Mouse (Mus musculus): ENCODE data around the gene Gm10663.

Gm10663 gene

GRCm38 (mm10) chr8:65074733-65075132 is at the start of gene Gm10663:
Gene Gm10663, plus strand, starts transcription at chr8:65075033.
- DNase-seq (ENCODE audit: low spot score in 2 of 2): no peak

DNA sequence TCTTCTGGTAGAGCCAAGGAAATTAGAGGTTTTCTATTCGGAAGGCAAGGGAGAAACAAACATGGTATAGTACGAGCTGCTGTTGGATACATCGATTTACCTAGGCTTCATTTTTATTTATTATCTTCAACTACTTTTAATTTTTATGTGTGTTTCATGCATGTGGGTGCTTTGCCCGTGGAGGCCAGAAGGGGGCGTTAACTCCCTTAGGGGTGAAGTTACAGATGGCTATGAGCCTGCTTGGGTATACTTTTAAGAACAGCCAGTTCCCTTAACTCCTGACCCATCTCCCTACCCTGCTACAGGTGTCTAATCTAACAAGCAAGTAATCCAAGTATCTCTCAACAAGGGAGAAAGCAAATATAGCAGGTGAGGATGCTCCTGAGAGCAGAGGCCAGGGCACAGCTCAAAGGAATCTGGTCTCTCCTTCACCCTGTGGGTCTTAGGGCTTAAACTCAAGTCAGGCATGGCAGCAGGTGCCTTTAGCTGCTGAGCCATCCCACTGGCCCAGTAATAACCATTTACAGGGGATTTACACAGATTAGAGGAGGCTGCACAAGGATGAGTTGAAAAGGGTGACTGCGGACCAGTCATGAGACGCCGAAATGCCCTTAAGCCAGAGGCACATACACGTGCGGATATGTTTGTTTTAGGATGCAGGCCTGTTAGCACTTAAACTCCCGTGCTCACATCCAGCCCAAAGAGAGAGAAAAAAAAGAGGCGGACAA is 45.7 kb upstream of the Gm10663 start:
- DNase-seq (ENCODE audit: low spot score in 2 of 2): no peak

- no peak for DNase-seq (ENCODE audit: low spot score in 2 of 2)
Observed at GRCm38 (mm10) chr8:65029776-65030175, 45.1 kb upstream of the Gm10663 start.

DNA sequence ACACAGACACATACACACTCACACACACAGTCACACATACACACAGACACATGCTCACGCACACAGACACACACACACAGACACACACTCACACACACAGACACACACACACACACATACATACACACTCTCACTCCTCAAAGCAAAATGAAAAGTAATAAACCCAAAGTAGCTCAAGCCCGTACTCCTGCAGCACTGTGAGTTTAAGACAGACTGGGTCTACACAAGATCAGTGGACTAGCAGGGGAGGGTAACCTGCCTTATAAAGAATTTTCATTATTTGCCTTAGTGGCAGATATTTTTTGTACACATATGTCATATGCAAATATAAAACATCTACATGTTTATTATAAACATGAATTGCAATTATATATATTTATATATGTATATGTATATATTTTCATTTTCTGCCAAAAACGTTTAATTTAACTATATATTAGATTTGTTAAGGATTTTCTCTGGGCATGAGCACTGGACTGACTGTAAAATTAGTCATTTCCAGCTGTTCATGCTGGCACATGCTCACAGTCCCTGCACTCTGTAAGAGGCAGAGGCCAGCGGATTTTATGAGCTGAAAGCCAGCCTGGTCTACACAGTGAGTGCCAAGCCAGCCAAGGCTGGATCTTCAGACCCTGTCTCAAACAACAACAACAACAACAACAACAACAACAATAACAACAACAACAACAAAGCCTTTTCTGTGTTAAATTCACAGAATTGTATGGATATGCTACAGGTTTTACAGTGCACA is 43.9 kb upstream of the Gm10663 start:
- DNase-seq (ENCODE audit: low spot score in 2 of 2): no peak

DNA sequence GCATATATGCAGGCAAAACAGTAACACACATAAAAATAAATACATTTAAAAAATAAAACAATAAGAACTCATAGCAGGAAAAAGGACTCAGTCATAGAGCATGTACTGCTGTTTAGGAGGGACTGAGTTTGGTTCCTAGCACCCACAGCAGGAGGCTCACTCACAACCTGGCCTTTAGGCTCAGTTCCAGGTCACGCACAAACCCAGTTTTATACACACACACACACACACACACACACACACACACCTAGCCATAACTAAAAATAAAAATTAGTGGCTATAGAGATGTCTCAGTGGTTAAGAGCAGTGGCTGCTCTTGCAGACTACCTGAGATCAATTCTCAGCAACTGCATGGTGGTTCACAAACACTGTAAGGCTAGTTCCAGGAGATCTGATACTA is 42.7 kb upstream of the Gm10663 start:
- no peak for DNase-seq (ENCODE audit: low spot score in 2 of 2)

DNA sequence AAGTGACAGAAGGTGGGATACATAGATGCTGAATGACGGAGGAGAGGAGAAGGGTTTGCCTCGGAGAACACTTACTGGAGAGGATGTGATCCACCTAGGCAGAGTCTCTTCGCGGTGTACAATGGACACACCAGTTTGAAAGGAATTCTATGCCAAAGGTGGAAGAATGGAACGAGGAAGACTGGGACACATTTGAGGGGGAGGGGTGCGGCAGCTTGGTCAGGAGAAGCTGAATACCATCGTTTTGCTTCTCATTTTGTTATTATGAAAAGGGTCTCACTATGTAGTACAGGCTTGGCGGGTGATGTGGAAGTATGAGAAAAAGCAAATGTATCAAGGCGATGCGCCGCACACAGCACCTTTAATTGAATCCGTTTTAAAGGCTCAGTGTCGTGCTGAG is 41.8 kb upstream of the Gm10663 start:
- DNase-seq (ENCODE audit: low spot score in 2 of 2): no peak

DNA sequence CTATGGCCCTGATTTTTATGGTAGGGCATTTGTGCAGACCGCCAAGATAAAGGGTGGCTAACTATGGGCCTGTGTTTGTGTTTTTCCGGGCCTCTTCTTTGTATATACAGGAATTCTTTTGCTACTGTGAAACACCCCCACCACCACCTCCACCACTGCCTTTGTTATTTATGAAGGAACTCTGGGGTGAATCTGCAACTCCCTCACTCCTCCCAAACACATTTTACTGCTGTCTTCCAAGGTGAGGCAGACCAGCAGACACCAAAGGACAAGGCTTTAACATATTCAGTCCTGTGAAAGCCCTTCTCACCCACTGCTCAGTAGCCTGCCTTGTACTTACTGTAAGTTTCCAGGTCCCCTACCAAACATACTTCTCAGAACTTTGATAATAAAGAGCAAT is 40.7 kb upstream of the Gm10663 start:
- no peak for DNase-seq (ENCODE audit: low spot score in 2 of 2)

DNA sequence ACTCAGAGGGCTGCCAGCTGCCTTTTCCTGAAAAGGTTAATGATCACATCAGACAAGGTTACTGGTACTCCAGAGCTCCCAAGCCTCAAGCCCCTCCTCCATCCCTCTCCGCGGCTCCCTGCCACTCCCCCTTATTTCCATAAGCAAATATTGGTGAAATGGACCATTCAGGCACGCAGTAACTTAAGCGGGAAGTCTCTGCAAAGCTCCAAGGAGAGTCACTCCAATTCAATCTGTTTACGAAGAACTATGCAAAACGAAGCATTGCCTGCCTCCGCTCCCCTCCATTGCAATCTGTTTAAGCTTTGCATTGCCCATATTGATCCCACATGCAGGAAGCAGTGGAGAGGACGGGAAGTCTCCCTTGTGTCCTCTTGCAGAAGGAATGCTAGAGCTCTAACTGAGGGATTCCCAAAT is 37.7 kb upstream of the Gm10663 start, which contains the start of gene Apela:
Apela (minus strand) TSS at position 220 of the 417 bp plus-strand sequence.
- DNase-seq (ENCODE audit: low spot score in 2 of 2): peak in 1 of 2 experiments; percentile 6

DNA sequence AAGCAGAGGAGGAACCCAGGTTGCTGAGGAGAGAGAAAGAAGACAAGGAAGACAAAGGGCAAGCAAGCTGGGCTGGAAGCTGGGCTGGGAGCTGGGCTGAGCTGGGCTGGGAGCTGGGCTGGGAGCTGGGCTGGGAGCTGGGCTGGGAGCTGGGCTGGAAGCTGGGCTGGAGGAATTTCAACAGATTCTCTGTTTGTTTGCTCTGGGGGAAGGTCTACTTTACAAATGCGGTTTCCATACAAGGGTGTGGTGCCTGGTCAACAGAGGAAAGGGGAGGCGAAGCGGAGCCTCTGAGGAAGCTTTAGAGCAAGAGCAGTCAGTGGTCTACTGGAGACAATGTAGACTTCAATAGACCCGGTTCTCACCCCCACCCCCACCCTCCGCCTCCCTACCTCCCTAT is 28.3 kb upstream of the Gm10663 start:
- DNase-seq (ENCODE audit: low spot score in 2 of 2): no peak

GRCm38 (mm10) chr8:65047193-65047592 is 27.6 kb upstream of the Gm10663 start:
- no peak for DNase-seq (ENCODE audit: low spot score in 2 of 2)

- no peak for DNase-seq (ENCODE audit: low spot score in 2 of 2)
Observed at GRCm38 (mm10) chr8:65047801-65048200, 27.0 kb upstream of the Gm10663 start.

DNA sequence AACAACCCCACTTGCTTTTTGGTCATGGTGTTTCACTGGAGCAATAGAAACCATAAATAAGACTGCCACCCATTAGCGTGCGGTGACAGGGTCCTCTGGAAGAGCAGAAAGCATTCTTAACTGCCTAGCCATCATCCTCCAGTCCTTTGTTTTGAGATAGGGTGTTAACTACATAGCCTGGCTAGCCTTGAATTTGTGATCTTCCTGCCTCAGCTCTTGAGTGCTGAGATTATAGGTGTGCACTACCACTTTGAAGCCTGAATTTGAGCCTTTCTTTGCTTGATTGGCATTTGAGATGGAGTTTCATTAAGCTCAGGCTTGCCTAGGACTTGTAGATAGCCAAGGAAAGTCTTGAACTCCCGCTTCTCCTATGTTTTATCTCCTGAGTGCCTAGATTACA is 21.3 kb upstream of the Gm10663 start:
- DNase-seq (ENCODE audit: low spot score in 2 of 2): no peak

GRCm38 (mm10) chr8:65053968-65054367 is 20.9 kb upstream of the Gm10663 start:
- DNase-seq (ENCODE audit: low spot score in 2 of 2): no peak

DNA sequence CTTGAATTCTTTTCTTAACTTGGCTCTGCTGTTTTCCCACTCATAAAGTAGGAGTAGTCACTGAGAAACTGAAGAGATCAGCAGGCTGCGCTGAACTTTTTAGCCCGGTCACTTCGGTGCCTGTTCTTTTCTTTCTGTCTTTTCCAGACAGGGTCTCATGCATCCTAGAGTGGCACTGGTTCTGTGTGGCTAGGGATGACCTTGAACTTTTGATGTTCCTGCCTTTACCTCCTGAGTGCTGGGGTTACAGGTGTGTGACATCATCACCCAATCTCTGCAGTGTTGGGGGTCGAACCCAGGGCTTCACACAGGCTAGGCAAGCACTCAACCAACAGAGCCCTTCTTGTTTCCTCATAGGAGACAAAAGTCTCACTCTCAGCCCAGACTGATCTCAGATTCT is 18.1 kb upstream of the Gm10663 start:
- no peak for DNase-seq (ENCODE audit: low spot score in 2 of 2)

GRCm38 (mm10) chr8:65062195-65062594 is 12.6 kb upstream of the Gm10663 start:
- DNase-seq (ENCODE audit: low spot score in 2 of 2): no peak

DNA sequence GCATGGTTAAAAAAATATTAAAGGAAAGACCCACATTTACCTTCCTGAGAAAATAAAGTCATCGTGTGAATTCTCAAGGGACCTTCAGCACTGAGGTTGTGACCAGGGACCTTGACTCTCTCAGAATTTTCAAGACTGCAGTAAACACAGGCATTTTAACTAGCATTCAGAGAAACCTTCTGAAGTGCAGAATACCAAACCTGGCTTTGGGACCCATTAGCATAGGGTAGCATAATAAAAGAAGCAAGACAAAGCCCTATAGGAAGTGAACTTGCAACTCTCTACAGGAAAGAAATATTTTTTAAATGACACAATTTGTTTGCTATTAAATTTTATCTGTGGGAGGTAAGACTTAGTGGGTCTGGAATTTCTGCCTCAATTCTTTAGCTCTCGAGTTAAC is 10.8 kb upstream of the Gm10663 start:
- DNase-seq (ENCODE audit: low spot score in 2 of 2): no peak

GRCm38 (mm10) chr8:65065622-65066021 is 9.2 kb upstream of the Gm10663 start:
- no peak for DNase-seq (ENCODE audit: low spot score in 2 of 2)

- DNase-seq (ENCODE audit: low spot score in 2 of 2): no peak
Observed at GRCm38 (mm10) chr8:65067031-65067430, 7.8 kb upstream of the Gm10663 start.

- DNase-seq (ENCODE audit: low spot score in 2 of 2): no peak
Observed at GRCm38 (mm10) chr8:65067694-65068472, 7.0 kb upstream of the Gm10663 start.

DNA sequence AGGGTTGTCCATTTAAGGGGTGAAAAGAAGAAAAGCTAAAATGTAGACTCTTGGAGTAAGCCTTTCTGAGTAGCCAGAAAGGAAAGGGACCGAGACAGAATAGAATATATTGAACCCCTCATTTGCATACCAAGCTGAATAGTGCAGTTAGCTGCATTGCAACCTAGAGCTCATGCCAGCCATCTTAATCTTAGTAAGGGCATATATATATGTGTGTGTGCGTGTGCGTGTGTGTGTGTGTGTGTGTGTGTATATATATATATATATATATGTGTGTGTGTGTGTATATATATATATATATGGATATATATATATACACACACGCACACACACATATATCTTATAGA is 6.4 kb upstream of the Gm10663 start:
- no peak for DNase-seq (ENCODE audit: low spot score in 2 of 2)

- DNase-seq (ENCODE audit: low spot score in 2 of 2): no peak
Observed at GRCm38 (mm10) chr8:65070996-65071395, 3.8 kb upstream of the Gm10663 start.

- no peak for DNase-seq (ENCODE audit: low spot score in 2 of 2)
Observed at GRCm38 (mm10) chr8:65080731-65081130, 5.9 kb downstream of the Gm10663 start.

DNA sequence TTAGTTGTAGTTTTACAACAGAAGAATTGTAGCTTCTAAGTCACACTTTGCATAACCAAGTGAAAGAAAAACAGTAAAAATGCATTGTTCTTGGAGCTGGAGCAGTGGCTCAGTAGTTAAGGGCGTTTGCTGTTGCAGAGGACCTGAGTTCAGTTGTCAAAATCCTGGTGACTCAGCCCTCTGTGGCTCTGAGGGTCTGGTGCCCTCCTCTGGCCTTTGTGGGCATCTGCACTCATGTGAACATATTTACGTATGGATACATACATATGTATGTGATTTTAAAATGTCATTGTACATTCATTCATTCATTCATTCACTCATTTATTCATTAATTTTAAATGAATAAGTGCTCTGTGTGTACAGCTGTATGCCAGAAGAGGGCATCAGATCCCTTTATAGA is 10.8 kb downstream of the Gm10663 start:
- no peak for DNase-seq (ENCODE audit: low spot score in 2 of 2)
